Mouse (Mus musculus) testis, adult 2 months (tissue): Measurements from ENCODE around the gene Dmrt3. TPM values are rescaled to one million over a fixed set of nuclear protein-coding genes. Genes with fewer than 3 reads are reported as not detected.
A peak's percentile ranks its signal among the peaks of the same experiment; 100 is the strongest.

Experiments used
- H3K27ac ChIP-seq: fragments of 200-500 bp; 2 replicates; pipeline ENCODE4 v1.5.1; 2012; ENCODE audit warnings: low read depth, low read length; ENCODE audit not compliant: control insufficient read depth, insufficient read depth
- H3K27me3 ChIP-seq: fragments of 200-500 bp; 2 replicates; pipeline ENCODE4 v1.6.1; 2012; ENCODE audit warnings: mild to moderate bottlenecking, low read length, moderate library complexity; ENCODE audit not compliant: control insufficient read depth, insufficient read depth
- H3K36me3 ChIP-seq: fragments of 200-500 bp; 2 replicates; pipeline ENCODE4 v1.6.1; 2012; ENCODE audit warnings: mild to moderate bottlenecking, low read length; ENCODE audit not compliant: control insufficient read depth, insufficient read depth
- H3K4me1 ChIP-seq: fragments of 200-500 bp; 2 replicates; pipeline ENCODE4 v1.6.1; 2012; ENCODE audit warnings: low read length; ENCODE audit not compliant: control insufficient read depth, insufficient read depth
- H3K4me3 ChIP-seq: fragments of 200-500 bp; 2 replicates; pipeline ENCODE4 v1.5.1; 2012; ENCODE audit warnings: low read depth, mild to moderate bottlenecking, low read length, moderate library complexity, mixed read lengths; ENCODE audit not compliant: control insufficient read depth
- CTCF ChIP-seq: fragments of 200-500 bp; IDR thresholded peaks from 2 replicates; pipeline ENCODE4 v1.5.1; 2012; ENCODE audit warnings: low read depth, mild to moderate bottlenecking, inconsistent platforms, low read length, moderate library complexity; ENCODE audit not compliant: control insufficient read depth, insufficient read depth, insufficient replicate concordance
- POLR2A ChIP-seq: fragments of 200-500 bp; IDR thresholded peaks from 2 replicates; pipeline ENCODE4 v1.6.1; 2012; ENCODE audit warnings: low read depth, mild to moderate bottlenecking, inconsistent platforms, low read length, moderate library complexity; ENCODE audit not compliant: control insufficient read depth
- polyA plus RNA-seq: library from polyadenylated mRNA; depleted of rRNA; stranded (reverse); fragments of >200 nt; gene quantifications from 2 replicates; pipeline ENCODE4 v1.2.3, GENCODE M21; 2012; rRNA removed

Dmrt3 gene
- polyA plus RNA-seq = 0.61 and 0.73 TPM in 2 replicates

DNA sequence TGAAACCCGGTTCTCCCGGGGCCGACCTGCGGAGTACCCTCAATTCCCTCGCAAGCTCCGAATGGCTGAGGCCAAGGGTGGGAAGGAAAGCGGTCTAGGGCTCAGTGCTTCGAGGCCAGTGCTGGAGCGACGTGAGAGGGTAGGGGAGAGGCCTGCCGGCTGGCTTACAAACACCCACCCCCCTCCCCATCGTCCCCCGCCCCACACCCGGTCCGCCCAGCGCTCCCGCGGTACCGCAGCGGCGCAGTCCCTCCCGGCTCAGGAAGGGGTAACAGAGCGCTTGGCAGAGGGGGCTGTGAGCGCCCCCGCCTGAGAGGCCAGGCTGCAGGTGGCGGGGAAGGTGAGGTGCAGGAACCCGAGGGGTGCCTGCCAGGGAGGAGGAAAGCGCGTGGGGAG lies at the start of gene Dmrt3:
Dmrt3 (plus strand) TSS at position 287 of the 396 bp plus-strand sequence.
- TF ChIP-seq POLR2A = no peak
- no peak for TF ChIP-seq CTCF
- Histone ChIP-seq H3K27me3 (no peaks in the 10 kb centered on the region; the same call in 1 of the 2 replicates), H3K4me3 (peak within 1 kb of the TSS; percentile 78), H3K36me3 (no peaks in the 10 kb centered on the region), H3K4me1 (peaks cover 7% of the 10 kb centered on the region), H3K27ac (no peak within 1 kb of the TSS)

DNA sequence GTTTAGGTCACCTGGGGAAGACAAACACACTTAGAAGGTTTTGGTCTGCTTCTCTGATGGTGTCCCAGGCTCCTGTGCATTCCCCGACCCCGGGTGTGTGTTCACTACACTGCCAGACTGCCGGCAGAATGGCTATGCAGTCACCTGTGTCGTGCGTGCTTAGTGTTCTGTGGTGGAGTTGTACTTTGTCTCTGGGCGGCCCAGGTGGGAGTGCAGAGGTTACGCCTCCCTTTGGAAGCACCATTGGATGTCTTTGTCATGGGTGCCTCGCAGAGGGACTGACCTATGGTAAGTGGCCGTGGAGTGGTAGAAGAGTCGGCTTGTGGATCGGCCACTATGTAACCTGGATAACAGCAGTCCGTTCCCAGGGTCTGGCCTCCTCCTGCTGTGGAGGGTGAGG lies 45.7 kb upstream of the Dmrt3 start:
- no peaks in the 10 kb centered on the region for H3K27me3 ChIP-seq

DNA sequence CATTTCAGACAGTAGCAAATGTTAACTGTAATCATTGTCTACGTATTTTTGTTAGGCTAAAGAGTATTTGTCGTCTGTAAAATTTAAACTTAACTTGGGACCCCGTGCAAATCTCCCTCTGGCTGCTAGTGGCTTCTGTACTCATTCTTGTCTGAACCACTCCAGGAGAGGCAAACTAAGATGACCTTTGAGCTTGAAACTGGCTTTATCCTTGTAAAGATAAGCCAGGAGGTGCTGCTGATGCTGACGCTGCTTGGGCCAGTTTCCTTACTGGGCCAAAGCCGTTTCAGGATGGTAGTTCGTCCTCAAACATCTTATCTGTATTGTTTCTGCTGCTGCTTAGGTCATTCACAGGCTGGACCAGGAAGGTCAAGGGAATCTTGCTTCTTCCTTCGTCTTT lies 40.3 kb upstream of the Dmrt3 start:
- Histone ChIP-seq H3K36me3 (no peaks in the 10 kb centered on the region), H3K4me3 (no peak overlapping the region), H3K4me1 (no peaks in the 10 kb centered on the region), H3K27ac (no peak overlapping the region), H3K27me3 (no peaks in the 10 kb centered on the region)
- TF ChIP-seq POLR2A (no peak), CTCF (no peak)

More for the DNA sequence above, 45.7 kb upstream of the Dmrt3 start:
- no peak overlapping the region for H3K4me3 ChIP-seq
- H3K36me3 ChIP-seq = no peaks in the 10 kb centered on the region
- H3K4me1 ChIP-seq = no peaks in the 10 kb centered on the region
- no peak overlapping the region for H3K27ac ChIP-seq
- TF ChIP-seq POLR2A (no peak), CTCF (no peak)

DNA sequence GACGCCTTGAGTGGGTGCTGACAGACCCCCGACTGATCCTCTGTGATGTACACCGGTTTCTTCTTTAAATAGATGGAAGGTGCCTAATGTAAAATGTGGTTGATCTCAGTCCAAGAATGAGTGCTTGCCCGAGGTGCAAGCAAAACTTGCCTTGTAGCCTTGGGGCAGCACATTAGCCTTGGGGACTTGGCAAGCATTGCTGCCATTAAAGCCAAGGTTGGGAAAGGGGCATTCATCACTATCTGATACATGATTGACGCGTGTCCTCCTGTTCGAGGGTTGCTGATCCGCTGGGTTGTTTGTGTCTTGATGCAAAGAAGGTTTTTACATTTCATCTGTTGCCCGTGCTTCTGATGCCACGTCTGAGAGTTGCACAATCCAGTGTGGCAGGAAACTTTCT lies 35.7 kb upstream of the Dmrt3 start:
- TF ChIP-seq POLR2A = no peak
- no peak for TF ChIP-seq CTCF
- Histone ChIP-seq H3K4me1 (no peaks in the 10 kb centered on the region), H3K27me3 (no peaks in the 10 kb centered on the region), H3K4me3 (no peak overlapping the region), H3K27ac (no peak overlapping the region), H3K36me3 (no peaks in the 10 kb centered on the region)

DNA sequence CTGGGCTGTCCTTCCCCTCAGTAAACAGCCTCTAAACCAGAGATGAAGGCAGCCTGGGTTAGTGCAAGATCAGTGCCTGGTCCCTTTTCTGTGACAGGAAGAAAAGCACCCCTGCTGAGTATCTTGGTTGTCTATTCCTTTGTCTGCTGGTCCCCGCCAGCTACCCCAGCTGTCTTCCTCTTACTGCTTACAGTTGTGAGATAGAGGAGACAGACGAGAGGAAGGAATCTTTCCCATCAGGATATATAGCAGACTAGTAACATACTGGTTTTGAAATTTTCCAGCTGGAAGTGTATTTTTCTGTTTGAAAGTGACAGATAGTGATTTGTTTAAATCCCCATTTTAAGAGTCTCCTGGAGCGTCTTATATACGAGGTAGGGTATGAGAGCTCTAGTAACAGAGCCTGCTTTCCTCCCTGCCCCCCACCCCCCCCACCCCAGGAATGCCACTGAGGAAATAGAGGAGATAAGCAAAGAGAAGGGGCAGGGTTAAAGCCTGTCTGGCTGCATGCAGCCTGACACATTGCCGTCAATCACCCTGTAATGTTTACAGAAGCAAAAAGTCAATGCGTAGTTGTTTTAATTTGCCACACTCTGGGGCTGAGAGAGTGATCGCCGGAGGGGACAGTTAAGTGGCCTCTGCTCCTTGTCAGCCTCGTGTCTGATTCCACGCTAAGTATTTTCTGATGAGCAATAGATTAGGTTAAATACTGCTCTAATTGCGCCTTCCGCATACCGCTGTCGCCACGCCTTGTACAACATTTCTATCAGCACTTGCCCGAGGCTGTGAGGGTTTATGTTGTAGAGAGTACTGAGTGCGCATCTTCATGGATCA lies 34.9 kb upstream of the Dmrt3 start:
- no peak for TF ChIP-seq POLR2A
- TF ChIP-seq CTCF = no peak
- H3K36me3 ChIP-seq = no peaks in the 10 kb centered on the region
- no peaks in the 10 kb centered on the region for H3K4me1 ChIP-seq
- H3K27me3 ChIP-seq = no peaks in the 10 kb centered on the region
- no peak overlapping the region for H3K27ac ChIP-seq
- H3K4me3 ChIP-seq = no peak overlapping the region; the same call in 1 of the 2 replicates

DNA sequence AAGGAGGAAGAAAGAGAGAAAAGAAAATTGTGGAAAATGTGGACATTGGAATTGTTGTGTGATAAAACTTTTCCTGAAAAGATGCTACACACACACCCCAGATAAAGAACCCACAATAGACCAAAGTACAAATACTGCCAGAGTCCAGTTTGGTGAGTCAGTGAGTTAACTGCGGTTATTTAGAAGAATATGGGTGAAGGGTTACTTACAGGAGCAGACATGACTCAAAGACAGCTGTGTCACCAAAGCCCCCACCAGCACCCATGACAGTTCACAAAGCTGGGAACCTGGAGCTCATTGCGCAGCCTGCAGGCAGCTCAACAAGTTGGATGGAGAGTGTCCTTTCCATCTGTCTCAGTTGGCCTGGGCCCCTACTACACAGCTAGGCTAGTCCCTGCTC lies 31.7 kb upstream of the Dmrt3 start:
- TF ChIP-seq CTCF (no peak), POLR2A (no peak)
- Histone ChIP-seq H3K4me3 (no peak overlapping the region), H3K27me3 (no peaks in the 10 kb centered on the region), H3K27ac (no peak overlapping the region), H3K36me3 (no peaks in the 10 kb centered on the region), H3K4me1 (no peaks in the 10 kb centered on the region)

DNA sequence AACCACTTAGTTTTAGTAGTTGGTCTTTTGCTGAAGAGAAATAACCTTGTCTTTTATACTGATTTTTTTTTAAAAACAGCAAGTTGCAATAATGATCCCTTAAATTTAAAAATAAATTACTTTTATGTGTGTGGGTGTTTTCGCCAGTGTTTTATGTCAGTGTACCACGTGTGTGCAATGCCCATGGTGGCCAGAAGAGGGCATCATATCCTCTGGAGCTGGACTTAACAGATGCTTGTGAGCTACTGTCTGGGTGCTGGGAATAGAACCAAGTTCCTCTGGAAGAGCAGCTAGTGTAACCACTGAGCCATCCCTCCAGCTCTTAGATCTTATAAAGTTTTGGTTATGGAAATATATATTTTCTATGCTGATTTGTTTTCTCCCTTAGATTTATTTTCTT lies 30.7 kb upstream of the Dmrt3 start:
- no peak overlapping the region for H3K4me3 ChIP-seq
- no peaks in the 10 kb centered on the region for H3K27me3 ChIP-seq
- no peaks in the 10 kb centered on the region for H3K36me3 ChIP-seq
- no peaks in the 10 kb centered on the region for H3K4me1 ChIP-seq
- no peak for TF ChIP-seq POLR2A
- no peak for TF ChIP-seq CTCF
- H3K27ac ChIP-seq = no peak overlapping the region
